Mouse (Mus musculus) retina, postnatal 1 day (tissue): ENCODE measurements around the gene Gm20662.
"Not testable (repeated sequence)": the region's sequence is repeated elsewhere in the genome, so short reads cannot be mapped to it uniquely, and the experiment has no call there.

Source experiments
- DNase-seq: peaks from one replicate; pipeline ENCODE4 v3.0.0-alpha.2; 2012

Gene Gm20662

DNA sequence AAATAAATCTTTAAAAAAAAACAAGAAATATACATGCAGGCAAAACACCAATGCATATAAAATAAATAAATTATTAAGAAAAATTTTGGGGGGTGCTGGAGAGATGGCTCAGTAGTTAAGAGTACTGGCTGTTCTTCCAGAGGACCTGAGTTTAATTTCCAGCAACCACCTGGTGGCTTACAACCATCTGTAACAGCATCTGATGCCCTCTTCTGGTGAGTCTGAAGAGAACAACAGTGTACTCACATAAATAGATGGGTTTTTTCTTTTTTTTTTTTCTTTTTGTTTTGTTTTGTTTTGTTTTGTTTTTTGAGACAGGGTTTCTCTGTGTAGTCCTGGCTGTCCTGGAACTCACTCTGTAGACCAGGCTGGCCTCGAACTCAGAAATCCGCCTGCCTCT lies 17.4 kb downstream of the Gm20662 start:
- DNase-seq: not testable (repeated sequence)

- no peak for DNase-seq
Measured at GRCm38 (mm10) chr9:108017127-108017526, 21.0 kb downstream of the Gm20662 start.

- no peak for DNase-seq
Measured at GRCm38 (mm10) chr9:108020741-108021140, 24.6 kb downstream of the Gm20662 start.

DNA sequence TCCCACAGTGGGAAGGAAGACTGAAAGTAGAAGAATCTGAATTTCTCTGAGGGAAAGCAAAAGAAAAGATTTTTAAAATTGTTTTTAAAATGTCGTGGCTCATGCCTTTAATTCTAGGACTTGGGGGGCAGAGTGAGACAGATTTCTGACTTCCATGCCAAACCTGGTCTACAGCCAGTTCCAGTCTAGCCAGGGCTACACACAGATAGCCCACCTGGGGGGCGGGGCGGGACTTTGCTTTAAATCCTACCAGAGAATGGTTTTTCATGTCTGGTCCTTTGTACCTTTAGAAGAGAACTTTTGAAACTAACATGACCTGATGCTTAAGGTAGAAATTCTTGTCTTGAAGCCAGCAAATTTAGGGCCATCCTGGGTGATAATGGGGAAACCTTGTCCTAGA lies 27.1 kb downstream of the Gm20662 start:
- DNase-seq: no peak

DNA sequence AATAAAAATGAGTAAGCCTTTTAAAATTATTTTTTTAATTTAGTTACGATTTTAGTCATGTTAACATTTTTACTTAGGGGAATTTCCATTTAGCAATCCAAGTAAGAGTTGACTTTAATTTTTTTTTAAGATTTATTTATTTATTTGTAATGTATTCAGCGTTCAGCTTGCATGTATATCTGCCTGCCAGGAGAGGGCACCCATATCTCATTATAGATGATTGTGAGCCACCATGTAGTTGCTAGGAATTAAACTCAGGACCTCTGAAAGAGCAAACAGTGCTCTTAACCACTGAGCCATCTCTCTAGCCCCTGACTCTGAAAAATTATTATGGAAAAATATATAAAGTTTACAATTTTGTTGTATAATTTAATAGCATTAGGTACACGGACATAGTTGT lies 30.4 kb downstream of the Gm20662 start:
- DNase-seq: no peak

DNA sequence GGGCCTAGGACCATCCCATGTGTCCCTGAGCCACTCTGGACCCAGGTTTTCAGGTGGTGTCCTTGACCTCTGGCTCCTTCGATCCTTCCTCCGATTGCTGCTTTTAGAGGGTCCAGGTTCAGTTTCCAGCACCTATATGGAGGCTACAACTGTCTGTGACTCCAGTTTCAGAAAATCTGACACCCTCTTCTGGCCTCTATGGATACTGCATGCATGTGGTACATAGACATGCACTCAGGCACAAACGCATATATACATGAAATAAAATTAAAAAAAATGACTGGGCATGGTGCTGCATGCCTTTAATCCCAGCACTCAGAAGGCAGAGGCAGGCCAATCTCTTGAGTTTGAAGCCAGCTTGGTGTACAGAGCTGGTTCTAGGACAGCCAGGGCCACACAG lies 31.7 kb downstream of the Gm20662 start:
- no peak for DNase-seq

DNA sequence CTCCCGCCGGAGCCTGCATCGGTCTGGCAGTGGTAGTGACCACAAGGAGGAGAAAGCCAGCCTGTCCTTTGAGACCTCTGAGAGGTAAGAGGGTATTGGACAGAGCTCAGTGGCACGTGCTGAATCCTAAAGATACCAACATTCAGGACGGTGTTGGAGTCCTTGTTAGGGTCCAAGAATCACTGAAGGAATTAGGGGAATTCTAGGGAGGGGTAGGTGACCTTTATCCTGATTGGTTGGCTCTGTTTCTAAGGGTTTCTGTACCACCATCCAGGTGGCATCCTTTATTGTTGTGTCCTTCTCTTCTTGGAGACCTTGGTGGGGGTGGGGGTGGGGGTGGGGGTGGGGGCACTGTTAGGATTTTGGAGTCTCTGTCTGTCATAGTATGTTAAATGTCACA lies 36.0 kb downstream of the Gm20662 start:
- no peak for DNase-seq

- no peak for DNase-seq
Measured at GRCm38 (mm10) chr9:108035331-108036156, 39.4 kb downstream of the Gm20662 start.

DNA sequence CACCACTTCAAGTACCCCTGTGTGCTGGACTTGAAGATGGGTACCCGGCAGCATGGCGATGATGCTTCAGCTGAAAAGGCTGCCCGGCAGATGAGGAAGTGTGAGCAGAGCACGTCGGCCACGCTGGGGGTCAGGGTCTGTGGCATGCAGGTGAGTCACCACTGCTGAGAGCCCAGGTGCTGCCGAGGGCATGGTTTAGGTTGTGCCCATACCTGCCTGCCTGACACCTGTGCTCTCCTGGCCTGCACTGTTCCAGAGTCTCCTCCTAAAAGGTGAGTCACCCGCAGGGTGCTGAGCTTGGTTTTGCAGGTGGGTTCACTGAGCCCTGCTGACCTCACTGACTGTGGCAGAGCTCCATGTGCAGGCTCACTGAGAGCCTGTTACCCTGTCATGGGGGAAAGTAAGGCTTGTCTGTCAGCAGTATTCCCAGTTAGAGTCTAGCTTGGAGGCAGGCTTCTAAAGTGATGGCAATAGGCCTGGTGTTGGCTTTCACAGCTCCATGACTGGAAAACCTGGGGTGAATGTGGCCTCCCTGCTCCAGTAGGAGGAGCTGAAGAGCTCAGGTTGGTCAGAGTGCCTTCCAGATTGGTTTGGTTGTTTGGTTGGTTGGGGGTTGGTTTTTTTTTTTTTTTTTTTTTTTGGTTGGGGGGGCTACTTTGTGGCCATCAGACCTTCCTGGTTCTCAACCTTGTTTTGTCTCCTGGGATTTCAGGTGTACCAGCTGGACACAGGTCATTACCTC lies 48.8 kb downstream of the Gm20662 start:
- no peak for DNase-seq

DNA sequence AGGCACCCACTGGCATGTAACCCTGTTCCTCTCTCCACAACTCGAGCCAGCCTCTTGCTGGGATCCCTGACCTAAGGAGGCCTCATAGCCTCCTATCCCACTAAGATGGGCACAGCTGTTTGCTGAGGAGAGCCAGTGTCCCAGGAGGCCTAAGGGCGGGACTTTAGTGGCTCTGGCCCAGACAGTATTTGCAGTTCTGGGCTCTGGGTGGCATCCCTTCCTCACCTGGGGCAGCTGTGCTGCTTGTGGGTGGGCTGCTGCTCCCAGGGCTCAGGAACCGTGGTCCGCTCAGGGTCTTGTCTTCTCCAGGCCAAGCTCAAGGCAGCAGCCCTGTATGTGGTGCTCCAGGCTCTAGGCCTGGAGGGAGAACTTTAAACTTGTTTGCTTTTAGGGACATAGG lies 50.4 kb downstream of the Gm20662 start:
- no peak for DNase-seq

GRCm38 (mm10) chr9:108047601-108048565 lies 51.7 kb downstream of the Gm20662 start:
- DNase-seq: no peak

DNA sequence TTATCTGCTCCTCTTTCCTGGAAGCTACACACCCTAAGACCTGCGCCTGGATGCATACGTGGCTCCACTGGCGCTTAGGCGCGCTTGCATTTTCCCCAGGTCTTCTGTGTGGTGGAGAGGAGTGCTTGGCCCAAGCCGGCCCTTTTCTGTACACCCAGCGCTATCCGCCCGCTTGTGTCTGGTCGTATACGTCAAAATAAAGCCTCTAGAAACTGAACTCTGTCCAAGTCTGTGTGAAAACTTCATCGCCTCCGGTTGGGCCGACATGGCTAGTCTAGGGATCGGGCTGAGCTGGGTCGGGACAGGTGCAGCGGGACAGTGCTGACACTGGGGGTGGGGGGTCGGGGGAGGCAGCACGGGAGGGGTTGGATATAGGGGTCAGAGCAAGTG lies 52.4 kb downstream of the Gm20662 start:
- DNase-seq: no peak

DNA sequence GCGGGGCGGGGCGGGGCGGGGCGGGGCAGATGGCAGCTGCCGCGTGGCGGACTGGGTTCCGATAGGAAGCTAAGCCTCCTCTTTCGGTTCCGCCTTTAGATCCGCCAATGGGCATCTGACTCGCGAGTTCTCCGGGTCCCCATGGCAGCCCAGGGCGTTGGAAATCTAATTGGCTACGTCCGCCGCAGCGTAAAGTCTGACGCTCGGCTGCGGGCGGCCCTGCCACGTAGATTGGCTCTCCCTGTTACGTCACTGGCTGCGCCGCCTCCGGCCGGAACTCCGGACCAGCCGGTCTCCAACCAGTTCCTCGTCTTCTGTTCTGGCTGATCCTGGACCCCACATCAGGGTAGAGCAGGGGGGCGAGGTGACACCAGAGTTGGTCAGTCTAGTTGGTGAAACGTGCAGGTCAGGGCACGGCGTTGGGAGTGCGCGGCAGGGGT lies 52.9 kb downstream of the Gm20662 start, which contains the start of gene Gmppb:
Gene Gmppb, plus strand, starts transcription at position 227 of the 440 bp plus-strand sequence.
- DNase-seq: peak; percentile 96

DNA sequence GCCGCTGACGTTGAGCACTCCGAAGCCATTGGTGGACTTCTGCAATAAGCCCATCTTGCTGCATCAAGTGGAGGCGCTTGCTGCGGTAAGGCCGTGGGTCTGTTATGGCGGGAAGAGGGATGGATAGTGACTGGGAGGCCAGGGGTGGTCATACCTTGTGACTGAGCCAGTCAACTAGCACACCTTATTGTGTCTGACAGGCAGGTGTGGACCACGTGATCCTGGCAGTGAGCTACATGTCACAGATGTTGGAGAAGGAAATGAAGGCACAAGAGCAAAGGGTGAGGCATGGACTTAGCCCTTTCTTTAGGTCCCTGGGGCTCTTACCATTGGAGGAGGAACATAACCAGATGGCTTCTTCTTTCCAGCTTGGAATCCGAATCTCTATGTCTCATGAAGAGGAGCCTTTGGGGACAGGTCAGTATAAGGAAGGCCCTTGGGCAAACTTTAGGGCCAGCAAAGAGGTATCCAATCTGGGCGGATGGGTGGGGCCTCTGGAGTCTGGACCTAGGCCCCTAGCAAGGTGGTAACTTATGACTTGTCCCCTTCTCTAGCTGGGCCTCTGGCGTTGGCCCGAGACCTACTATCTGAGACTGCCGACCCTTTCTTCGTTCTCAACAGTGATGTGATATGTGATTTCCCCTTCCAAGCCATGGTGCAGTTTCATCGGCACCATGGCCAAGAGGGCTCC lies 53.6 kb downstream of the Gm20662 start:
- DNase-seq: no peak

GRCm38 (mm10) chr9:108051184-108051930 lies 55.2 kb downstream of the Gm20662 start:
- DNase-seq: no peak

DNA sequence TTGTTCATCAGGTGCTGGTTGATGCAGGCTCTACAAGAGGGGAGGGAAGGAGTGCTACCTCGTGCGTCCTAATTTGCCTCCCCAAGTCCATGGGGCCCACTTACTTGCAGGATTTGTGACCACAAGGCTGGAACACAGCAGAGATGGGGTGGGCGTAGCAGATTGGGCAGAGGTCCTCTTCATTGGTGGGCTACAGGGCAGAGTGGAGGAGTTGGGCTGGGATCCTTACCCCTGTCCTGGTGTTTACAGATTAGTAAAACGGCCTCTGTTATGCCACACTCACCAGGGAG lies 55.7 kb downstream of the Gm20662 start:
- no peak for DNase-seq

DNA sequence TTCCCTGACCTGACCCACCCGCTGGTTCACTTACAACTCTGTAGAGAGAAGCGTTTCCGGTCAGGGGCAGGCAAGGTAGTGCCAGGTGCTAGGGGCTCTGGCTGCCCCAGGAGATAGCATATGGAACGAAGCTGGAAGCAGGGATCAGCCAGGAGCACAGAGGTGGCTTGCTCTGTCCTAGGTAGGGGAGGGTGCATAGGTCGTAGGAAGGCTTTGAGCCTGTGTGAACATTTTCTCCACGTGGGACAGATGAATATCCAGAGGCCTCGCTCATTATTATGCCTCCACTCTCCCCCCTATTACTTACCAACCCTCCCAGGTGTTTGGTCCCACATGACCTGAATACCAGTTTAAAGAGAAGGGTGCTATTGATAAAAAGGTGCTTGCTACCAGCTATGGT lies 56.3 kb downstream of the Gm20662 start:
- DNase-seq: no peak

GRCm38 (mm10) chr9:108052885-108053664 lies 56.9 kb downstream of the Gm20662 start, which contains the start of gene Amigo3:
Amigo3 (plus strand) TSS chr9:108053159.
- peak; percentile 97 for DNase-seq

DNA sequence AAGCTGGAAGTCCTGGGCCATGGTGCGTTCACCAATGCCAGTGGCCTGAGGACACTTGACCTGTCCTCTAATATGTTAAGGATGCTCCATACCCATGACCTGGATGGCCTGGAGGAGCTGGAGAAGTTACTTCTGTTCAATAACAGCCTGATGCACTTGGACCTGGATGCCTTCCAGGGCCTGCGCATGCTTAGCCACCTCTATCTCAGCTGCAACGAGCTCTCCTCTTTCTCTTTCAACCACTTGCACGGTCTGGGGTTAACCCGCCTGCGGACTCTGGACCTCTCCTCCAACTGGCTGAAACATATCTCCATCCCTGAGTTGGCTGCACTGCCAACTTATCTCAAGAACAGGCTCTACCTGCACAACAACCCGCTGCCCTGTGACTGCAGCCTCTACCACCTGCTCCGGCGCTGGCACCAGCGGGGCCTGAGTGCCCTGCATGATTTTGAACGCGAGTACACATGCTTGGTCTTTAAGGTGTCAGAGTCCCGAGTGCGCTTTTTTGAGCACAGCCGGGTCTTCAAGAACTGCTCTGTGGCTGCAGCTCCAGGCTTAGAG lies 57.6 kb downstream of the Gm20662 start:
- no peak for DNase-seq

DNA sequence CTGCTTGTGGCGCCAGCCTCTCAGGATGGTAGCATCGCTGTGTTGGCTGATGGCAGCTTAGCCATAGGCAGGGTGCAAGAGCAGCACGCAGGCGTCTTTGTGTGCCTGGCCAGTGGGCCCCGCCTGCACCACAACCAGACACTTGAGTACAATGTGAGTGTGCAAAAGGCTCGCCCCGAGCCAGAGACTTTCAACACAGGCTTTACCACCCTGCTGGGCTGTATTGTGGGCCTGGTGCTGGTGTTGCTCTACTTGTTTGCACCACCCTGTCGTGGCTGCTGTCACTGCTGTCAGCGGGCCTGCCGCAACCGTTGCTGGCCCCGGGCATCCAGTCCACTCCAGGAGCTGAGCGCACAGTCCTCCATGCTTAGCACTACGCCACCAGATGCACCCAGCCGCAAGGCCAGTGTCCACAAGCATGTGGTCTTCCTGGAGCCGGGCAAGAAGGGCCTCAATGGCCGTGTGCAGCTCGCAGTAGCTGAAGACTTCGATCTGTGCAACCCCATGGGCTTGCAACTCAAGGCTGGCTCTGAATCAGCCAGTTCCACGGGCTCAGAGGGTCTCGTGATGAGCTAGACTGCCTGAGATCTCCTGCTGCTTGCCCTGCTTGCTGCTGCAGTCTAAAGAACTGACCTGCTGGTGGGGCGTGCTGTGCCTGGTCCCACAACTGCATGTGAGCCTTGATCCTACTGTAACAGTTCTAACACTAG lies 58.3 kb downstream of the Gm20662 start:
- DNase-seq: no peak
